Mouse (Mus musculus): ENCODE measurements around the gene Hbb-bs. TPM values are rescaled to one million over a fixed set of nuclear protein-coding genes. Genes with fewer than 3 reads are reported as not detected.
"Not testable (repeated sequence)": the region's sequence is repeated elsewhere in the genome, so short reads cannot be mapped to it uniquely, and the experiment has no call there.

The Hbb-bs gene
- 1,000 to 10,000 TPM in 1 of 4 experiments, 100 to 1,000 TPM in 3; 738 to 2,114 (median 834) TPM for total RNA-seq (2022)

DNA sequence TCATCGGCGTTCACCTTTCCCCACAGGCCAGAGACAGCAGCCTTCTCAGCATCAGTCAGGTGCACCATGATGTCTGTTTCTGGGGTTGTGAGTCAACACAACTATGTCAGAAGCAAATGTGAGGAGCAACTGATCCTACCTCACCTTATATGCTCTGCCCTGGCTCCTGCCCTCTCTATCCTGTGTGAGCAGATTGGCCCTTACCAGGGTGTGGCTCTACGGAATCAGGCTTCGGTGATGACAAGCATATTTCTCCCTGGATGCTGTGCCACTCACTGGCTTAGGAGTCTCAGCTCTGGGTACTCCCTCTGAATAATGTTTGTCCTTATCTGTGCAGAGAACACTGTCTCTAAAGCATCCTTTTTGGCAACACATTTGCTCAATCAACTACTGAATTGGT is at the start of gene Hbb-bs:
TSS of gene Hbb-bs (minus strand) at position 289 of the 400 bp plus-strand sequence.
- DNase-seq, result no peak

DNA sequence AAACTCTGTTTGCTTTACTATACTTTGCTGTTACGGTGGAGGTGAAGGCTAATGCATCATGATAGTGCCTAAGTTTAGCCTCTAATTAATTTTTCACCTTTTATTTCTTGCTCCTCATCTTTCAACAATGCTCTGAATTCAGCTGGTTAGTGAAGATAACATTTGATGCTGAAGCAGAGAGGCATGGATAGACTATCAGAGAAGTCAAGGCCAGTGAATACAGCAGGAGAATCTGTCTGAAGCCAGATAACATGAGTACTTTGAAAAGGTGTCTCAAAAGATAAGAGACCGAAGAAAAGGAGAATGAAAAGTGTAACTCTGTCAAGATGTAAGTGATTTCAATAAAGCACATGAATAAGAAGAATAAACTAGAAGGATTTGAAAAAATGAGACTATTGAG is 49.2 kb upstream of the Hbb-bs start:
- no peak for DNase-seq

- no peak for DNase-seq
These were observed 46.6 kb upstream of the Hbb-bs start for GRCm38 (mm10) chr7:103874451-103874850.

DNA sequence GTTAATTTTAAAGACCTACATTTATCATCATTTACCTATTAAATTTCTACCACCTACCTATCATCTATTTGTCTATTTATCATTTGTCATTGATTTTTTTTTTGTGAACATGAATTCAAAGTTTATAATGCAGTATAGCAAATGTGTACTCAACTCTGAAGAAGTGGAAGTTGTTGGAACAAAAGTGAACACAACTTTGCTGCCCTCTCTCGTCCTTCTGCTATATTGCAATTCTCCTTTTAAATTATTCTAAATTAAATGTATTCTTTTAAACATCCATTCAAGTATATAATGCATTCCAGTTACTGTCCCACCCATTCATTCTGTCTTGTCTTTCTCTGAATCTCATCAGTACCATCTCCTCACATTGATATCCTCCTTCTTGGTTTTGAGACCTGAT is 45.2 kb upstream of the Hbb-bs start:
- DNase-seq, result no peak

GRCm38 (mm10) chr7:103870667-103871066 is 42.8 kb upstream of the Hbb-bs start:
- DNase-seq, result no peak

GRCm38 (mm10) chr7:103865716-103866115 is 37.8 kb upstream of the Hbb-bs start:
- no peak for DNase-seq

GRCm38 (mm10) chr7:103861531-103861930 is 33.6 kb upstream of the Hbb-bs start:
- DNase-seq, result no peak

- DNase-seq, result peak; percentile 61
These were observed 33.0 kb upstream of the Hbb-bs start for GRCm38 (mm10) chr7:103860855-103861254.

- no peak for DNase-seq
These were observed 31.2 kb upstream of the Hbb-bs start for GRCm38 (mm10) chr7:103859076-103859475.

GRCm38 (mm10) chr7:103854669-103855068 is 26.8 kb upstream of the Hbb-bs start:
- DNase-seq, result no peak

DNA sequence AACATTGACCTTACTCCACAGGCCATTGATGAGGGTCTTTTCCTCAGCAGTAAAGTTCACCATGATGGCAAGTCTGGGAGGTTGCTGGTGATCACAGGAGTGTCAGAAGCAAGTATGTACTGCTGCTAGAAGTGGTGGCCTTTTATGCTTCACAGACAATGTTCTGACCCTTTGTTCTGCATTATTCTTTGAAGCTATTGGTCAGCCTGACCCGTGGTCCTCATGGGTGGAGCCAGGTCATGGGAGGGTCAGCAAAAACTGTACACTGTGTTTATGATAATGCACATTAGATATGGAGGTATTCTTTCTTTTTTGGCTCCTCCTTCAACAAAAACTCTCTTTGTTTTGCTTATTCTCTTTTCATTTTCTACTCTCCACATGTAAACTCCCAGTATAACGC is 25.2 kb upstream of the Hbb-bs start, which contains the start of gene Hbb-y:
TSS of gene Hbb-y (minus strand) at position 127 of the 400 bp plus-strand sequence.
- no peak for DNase-seq

DNA sequence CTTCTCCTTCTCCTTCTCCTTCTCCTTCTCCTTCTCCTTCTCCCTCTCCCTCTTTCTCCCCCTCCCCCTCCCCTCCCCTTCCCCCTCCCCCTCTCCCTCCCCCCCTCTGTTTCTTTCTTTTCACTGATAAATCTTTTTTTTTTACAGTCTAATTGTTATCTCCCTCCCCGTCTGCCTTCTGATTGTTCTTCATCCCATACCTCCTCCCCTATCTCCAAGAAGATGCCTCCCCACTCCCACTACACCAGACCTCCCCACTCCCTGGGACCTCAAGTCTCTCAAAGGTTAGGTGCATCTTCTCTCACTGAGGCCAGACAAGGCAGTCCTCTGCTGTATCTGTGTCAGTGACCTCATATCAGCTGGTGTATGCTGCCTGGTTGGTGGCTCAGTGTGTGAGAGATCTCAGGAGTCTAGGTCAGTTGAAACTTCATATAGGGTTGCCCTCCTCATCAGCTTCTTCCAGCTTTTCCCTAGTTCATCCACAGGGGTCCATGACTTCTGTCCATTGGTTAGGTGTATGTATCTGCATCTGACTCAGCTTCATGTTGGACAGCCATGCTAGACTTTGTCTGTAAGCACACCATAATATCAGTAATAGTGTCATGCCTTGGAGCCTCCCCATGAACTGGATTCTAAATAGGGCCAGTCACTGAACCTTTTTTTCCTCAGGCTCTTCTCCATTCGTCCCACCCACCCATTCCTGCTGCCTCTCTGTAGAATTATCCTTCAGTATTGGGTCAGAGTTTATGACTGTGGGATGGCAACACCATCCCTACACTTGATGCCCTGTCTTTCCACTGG is 16.8 kb upstream of the Hbb-bs start:
- no peak for DNase-seq

DNA sequence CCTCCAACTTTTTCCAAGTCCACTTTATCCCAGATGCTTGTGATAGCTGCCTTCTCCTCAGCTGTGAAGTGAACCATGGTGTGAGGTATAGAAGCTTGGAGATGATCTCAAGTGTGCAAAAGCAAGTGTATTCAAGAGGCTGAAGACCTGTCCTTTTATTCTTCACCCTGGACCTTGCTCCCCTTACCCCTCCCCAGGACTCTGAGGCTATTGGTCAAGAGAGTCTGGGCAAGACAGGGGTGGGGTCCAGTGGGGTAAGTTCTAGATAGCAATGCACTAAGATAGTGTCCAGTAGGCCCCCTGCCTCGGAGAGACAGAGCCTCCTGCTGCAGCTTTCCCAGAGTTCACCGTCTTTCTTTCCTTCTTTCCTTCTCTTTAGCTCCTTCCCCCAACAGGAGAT is 15.1 kb upstream of the Hbb-bs start, which contains the start of gene Hbb-bh1:
TSS of gene Hbb-bh1 (minus strand) at position 131 of the 400 bp plus-strand sequence.
- no peak for DNase-seq

DNA sequence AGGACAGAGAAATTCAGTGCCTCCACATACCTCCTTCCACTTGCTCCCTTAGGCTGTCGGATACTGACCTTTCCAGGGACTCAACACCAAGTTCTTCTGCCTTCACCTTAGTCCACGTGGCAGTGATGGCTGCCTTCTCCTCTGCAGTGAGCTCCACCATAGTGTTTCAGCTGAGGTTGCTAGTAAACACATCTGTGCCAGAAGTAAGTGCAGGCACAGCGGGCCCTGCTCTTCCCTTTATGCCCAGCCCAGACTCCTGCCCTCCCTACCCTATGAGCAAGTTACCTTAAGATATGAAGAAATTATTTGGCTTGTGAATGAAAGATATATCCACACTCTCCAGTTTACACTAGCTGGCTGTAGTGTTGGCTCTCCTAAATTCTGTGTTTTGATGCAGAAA is 12.4 kb upstream of the Hbb-bs start, which contains the start of gene Hbb-bh2:
TSS of gene Hbb-bh2 (minus strand) at position 253 of the 400 bp plus-strand sequence.
- no peak for DNase-seq

- not testable (repeated sequence) for DNase-seq
These were observed 757 bp downstream of the Hbb-bs start for GRCm38 (mm10) chr7:103827139-103827538.

DNA sequence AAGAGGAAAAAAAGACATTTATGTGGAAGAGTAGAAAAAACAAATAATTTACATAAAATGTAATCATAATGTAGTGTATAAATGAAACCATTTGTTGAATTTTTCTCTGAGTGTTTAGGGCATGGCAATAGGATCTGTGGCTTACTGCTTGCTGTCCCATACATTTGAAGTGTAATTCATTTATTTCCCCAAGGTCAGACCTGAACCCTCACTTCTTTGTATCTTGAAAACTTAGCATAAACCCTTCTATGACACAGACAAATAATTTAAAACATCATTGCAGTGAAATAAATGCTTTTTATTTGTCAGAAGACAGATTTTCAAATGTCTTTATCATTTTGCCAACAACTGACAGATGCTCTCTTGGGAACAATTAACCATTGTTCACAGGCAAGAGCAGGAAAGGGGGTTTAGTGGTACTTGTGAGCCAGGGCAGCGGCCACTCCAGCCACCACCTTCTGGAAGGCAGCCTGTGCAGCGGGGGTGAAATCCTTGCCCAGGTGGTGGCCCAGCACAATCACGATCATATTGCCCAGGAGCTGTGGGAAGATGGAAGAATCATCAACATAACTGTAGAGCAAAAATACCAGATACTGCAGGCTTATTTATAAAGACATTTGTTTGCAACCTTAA is 1.5 kb downstream of the Hbb-bs start:
- DNase-seq, result no peak

DNA sequence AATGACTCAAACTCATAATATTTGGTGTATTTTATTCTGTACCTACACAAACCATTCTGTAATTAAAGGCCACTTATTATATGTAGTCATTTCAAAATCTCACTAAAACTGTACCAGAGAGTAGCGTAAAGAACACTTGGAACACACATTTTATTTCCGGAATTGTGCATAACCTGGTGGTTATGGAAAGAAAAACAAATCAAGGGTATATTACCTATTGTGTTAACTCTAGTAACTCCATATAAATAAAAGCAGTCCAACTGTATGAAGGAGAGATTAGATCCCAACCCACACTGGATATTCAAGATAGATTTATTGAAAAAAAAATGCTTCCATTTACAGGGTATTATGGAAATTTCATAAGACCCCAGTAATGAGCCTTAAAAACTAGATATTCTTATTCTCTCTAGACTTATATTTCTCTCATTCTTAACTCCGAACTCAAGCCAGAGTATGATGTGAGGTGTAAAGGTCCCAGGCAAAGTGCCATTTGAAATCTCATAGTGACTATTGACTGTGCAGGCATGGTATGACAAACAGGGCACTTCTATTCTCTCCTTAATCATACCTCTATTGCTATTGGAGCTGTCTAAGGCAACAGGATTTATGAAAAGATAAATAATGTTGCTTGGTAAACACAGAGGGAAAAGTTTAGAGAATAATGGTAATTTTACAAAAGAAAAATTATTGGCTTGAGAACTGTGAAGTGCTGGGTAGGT is 2.2 kb downstream of the Hbb-bs start:
- DNase-seq, result no peak

DNA sequence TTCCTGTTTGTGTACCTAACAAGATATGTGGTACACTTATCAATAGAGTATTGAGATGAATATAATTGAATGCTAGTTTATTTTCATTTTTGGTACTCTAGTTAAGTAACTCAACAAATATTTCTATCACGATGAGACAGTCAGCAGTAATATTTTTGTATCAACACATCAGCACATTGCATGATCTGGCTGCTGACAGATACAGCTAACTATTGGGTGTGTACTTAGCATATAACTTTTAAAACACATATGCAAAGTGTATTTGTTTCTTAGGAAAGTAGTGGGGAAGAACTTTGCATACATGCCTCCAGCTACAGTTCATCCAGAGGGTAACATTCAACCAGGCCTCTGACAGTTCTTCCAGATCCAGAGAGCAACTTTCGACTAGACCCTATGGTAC is 3.3 kb downstream of the Hbb-bs start:
- no peak for DNase-seq

DNA sequence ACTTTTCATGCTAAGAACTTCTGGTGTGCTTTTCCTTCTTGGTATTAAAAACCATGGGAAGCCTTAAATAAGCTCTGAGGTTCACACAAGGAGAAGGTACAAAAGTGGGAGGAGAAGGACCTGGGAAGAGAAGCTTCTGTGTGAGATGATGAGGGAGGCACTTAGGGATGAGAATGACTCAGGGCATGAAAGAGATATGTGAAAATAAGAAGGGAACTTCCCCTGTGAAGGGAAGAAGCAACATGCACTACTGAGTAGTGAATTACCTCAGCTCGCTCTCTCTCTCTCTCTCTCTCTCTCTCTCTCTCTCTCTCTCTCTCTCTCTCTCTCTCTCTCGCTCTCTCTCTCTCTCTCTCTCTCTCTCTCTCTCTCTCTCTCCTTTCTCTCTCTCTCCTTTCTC is 12.8 kb downstream of the Hbb-bs start:
- DNase-seq, result not testable (repeated sequence)

DNA sequence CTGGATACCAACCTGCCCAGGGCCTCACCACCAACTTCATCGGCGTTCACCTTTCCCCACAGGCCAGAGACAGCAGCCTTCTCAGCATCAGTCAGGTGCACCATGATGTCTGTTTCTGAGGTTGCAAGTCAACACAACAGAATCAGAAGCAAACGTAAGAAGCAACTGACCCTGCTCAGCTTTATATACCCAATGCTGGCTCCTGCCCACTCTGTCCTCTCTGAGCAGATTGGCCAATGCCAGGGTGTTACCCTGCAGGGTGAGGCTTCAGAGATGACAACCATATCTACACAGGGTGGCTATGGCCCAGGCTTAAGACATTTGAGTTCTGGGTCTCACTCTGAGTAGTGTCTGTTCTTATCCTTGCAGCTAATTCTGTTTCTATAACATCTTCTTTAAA is 14.1 kb downstream of the Hbb-bs start, which contains the start of gene Hbb-bt:
TSS of gene Hbb-bt (minus strand) at position 231 of the 400 bp plus-strand sequence.
- DNase-seq, result no peak

DNA sequence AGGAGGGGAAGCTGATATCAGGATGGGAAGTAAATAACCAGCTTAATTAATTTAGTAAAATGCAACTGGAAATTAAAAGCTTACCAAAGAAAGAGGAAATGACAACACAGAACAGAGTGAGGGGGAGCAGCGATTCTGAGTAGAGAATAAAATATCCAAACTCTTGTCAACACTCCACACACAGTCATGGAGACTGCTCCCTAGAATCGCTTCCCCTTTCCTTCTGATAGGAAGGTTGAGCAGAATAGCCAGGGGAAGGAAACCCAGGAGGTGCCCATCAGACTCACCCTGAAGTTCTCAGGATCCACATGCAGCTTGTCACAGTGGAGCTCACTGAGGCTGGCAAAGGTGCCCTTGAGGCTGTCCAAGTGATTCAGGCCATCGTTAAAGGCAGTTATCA is 14.7 kb downstream of the Hbb-bs start:
- DNase-seq, result not testable (repeated sequence)

DNA sequence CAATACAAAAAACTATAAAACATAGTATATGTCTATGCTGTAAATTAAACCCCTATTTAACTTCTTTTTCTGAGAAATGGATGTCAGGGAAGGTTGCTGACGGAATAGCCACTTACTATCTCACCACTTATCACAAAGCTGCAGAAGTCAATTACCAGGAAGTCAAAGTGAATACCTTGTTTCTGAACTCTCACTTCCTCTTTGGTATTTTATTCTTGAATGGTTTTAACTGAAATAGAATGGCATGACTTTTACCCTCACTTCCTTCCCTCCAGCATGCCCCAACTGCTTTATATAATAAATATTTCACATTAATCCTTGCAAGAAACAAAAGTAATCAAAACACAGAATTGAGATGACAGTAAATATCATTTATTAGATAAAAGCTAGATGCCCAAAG is 15.7 kb downstream of the Hbb-bs start:
- no peak for DNase-seq

Measured in adrenal gland, adult 8-10 months (tissue).